Mouse (Mus musculus) urinary bladder, postnatal 4 days (tissue): ENCODE data around the gene Ccn6.
"Not testable (repeated sequence)": the region's sequence is repeated elsewhere in the genome, so short reads cannot be mapped to it uniquely, and the experiment has no call there.

Experiments
- DNase-seq, 2 experiments: peaks; one replicate each; pipeline ENCODE4 v3.0.0; 2021 to 2022; ENCODE audit warnings: low spot score in 2 of 2

Gene Ccn6

DNA sequence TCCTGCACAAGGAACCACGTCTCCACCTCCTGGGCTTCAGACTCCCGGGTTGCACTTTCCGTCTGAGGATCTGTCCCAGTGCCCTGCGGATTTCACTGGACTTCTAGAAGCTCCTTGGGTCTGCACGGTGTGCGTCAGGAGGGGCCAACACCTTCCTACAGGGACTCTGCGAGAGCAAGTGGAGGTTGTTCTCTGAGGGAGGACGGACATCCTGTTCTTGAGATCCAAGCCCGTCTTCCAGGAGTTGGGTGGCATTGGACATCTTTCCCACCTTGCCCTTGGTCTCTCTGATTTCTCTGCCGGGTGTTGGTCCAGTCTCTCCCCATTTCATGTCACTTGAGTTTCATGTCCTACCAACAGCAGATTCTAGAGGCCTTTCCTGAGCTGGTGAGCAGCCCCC is at the start of gene Ccn6:
Gene Ccn6 (minus strand): TSS at position 101 of the 400 bp plus-strand sequence.
- DNase-seq, result no peak

DNA sequence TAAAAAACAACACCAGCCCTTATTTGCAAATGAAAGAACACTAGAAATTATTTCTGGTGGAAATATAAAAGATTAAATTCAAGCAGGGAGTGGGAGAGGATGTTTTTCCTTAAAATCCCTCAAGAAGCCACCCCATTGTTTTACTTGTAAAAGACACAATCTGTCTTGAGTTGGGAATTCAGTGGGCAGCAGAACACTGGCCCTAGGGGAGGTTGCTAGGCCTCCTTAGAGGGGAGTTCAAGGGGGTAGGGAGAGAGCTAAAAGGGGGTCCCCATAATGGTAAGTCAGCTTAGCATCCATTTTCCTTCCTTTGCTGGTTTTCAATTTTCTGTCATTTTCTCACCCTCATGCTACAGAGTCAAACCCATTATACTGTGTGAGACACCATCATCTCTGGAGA is 46.4 kb upstream of the Ccn6 start:
- no peak for DNase-seq

DNA sequence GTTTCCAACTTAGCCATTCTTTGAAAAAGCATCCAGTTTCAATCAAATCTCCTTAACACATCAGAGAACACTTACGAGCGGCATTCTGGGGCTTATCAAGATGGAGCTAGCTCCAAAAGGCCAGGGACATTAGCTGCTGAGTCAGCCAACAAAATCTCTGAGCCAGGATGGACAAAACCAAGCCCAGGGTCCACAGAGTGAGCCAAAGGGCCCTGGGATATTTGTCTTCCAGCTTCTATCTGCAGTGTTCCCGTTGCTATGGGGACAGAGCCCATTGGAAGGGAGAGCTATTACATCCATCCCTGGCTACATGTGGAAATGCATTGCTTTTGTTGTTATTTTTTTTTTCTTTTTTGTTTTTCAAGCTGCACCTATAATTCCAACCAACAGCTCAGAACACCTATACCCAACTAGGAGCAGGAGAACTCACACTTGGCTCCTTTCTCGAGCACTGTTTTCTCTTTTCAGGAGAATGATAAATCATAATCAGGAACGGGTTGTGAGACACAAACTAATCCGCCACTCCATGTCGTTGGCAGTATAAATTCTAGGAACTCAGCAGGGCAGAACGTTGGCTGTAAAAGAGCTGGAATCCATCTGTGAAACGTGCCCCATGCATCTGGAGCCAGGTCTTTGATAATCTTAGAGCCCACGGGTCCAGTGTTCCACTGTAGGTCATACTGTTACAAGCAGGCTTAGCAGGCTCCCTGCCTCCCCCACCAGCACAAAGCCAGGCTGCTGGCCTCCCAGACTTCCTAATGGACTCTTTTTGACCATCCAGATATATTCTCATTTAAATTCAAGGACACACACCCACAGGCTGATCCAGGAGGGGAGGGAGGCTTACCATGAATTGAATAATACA is 45.8 kb upstream of the Ccn6 start:
- peak in 1 of 2 experiments; percentile 26 for DNase-seq

DNA sequence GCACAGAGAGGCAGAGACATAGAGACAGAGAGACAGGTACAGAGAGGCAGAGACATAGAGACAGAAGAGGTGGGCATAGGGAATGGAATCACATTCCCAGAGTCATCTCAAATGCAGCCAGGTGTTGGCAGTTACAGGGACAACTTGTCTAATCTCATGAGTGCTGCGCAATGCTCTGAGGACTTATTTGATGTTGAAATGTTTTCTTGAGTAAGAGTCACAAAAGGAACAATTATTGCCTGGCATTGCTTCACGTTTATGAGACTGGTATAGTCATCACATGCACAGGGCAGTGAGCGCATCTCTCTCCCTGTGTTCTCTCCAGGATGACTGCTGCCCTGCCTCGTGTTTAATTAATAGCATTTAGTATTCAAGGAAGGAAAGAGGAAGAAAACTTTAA is 45.1 kb upstream of the Ccn6 start:
- no peak for DNase-seq

DNA sequence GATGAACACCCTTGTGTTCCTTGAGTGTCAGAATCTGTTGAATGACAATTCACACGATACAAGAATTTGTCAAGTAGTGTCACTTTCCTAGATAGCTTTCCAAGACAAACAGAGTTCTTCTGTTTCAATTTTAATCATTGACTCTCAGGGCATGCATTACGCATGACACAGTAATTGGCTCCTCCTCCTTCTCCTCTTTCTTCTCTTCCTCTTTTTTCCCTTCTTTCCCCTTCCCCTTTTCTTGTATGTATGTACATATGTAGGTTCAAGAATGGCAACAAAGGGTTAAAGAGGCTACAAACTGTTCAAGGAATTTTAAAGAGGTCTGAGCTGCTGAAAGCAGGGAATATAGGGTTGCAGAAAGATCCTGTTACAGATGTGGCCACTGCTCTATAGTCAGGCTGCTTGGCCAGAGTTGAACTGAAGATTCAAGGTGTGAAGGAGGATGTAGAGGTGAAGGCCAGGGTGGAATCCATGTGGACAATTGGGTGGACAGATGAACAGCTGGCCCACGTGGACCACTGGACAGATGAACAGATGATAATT is 43.8 kb upstream of the Ccn6 start:
- DNase-seq, result no peak

DNA sequence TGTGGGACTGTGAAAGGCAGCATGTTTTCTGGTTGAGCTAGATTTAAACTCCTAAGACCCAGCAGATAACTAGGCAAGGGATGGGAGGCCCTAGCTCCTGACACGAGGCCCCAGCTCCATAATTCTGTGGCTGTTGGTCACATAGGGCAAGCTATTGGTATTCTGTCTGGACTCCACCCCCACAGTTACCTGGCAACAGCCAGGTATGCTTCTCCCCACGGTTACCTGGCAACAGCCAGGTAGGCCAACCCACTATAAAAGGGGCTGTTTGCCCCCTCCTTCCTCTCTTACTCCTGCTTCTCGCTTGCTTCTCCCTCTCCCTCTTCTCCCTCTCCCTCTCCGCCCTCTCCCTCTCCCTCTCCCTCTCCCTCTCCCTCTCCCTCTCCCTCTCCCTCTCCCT is 38.9 kb upstream of the Ccn6 start:
- DNase-seq, result no peak

DNA sequence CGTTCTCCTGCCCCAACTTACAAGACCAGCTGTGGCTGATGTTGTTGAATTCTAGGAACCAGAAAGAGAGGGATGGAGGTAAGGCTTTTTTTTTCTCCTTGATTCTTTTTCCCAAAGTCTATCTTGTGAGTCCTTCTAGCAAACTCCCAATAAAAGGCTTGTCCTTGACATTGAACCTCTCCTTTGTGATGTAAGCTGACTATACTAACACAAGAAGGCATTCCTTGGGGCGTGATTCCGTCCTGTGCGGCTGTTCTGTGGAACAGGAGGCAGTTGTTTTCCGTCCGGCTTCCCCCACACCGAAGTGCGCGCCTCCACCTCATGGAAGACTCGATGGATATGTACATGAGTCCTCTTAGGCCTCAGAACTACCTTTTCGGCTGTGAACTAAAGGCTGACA is 34.6 kb upstream of the Ccn6 start:
- not testable (repeated sequence) for DNase-seq

DNA sequence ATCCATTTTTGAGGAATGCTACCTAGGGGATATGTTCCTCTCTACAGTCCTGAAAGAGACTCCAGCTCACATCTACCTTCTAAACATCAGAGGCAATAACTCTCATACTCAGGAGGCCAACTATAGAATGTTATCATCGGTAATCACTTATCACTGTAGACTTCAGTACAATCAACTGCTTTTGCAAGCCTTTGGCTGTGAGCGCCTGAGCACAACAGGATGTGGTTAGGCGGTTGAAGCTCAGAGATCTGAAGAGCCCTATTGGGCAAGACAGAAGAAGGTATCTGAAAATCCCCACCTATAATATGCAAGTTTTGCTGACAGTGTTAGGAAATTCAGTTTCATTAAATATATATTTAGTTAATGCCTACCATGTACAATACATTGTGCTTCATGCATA is 29.1 kb upstream of the Ccn6 start:
- DNase-seq, result no peak

DNA sequence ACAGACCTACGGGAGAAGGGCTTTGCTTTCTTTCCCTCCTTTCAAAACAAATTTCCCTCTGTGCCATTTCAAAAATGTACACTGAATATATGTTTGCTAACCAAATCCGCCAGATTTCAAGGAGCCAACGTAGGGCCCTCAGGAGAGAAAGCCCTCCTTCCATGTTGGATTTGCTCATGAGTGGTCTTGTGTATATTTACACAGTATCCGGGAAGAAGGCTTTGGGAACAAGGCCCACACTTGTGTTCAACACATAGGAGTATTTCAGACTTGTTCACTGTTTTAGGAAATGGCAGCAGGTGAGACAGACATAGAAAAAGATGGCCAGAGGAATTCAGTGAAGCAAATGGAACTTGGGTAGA is 21.9 kb upstream of the Ccn6 start:
- DNase-seq, result no peak

DNA sequence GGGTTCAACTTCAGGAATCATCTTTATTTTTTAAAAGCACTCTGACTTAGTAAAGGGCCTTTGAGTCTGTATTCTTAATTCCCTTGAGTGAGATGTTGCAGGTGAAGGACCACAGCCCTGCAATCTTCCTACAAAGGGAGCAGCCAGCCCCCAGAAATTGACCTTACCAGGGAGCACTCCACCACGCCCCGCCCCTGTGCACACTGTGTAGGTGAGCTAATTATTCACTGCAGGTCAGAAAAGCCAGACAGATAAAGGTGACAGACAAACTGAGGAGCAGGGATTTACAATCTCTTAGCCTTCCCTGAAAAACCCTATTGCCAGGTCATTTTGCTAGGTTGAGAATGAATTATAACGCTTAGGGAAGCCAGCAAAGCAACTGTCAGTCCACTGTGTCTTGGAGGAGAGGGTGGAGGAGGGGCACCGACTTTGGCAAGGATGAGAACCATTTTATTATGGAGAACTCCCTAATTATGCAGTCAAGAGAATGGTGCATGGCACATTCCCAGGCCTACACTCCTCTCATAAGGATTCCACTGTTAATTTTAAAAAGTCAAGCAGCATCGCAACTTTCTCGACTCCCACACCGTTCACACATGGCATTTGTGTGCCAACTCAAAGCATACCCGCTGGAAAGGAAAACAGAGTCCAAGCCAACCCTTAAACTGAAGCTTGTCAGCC is 21.4 kb upstream of the Ccn6 start:
- no peak for DNase-seq

DNA sequence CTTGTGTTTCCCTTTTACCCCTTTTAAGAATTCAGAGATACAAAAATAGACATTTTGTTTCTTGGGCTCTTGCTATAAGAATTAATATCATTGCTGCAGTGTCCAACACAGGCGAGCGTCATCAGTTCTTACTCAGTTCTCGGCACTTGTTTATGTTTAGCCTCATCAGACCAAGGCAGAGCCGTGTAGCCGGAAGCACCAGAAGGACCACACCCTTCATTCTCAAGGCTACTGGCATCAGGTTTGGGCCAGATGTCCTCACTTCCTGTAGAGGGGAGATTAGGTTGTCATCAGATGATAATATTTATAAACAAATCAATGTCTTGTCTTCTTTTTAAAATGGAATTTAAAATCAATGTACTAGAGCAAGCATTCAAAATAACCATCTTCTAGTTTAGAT is 13.4 kb upstream of the Ccn6 start:
- no peak for DNase-seq

DNA sequence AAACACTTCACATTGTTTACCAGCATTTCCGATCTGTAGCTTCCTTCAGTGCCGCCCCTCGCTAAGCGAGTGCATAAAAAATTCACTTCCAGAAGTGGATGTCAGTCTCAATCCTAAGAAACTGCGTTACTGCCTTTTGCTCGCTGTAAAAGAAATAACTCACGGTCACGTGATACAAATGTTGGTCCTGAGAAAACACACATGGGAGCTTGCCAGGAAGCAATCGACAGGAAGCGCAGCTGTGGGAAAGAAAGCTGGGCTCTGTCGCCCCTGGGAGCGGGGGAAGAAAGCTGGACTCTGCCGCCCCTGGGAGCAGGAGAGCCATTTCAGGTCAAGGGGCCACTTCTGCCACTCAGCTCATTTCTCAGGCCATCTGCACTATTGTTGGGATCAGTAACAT is 9.5 kb upstream of the Ccn6 start:
- no peak for DNase-seq

DNA sequence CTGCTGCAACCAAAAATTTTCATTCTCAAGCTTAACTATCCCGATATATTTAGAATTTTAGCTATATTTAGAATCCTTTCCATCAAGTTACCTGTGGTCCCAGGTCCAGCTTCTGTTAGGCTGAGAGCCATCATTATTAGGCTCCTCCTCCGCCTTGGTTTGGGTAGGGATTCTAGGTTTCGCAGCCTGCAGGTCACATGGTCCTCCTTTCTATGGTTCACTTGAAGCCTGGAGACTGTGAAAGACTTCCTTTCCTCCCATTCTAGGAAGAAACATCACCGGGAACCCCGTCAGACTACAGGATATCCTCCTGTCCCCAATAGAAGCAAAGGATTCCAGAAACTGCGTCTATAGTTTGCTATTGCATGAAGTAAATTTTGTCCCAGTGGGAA is 8.9 kb upstream of the Ccn6 start:
- no peak for DNase-seq

DNA sequence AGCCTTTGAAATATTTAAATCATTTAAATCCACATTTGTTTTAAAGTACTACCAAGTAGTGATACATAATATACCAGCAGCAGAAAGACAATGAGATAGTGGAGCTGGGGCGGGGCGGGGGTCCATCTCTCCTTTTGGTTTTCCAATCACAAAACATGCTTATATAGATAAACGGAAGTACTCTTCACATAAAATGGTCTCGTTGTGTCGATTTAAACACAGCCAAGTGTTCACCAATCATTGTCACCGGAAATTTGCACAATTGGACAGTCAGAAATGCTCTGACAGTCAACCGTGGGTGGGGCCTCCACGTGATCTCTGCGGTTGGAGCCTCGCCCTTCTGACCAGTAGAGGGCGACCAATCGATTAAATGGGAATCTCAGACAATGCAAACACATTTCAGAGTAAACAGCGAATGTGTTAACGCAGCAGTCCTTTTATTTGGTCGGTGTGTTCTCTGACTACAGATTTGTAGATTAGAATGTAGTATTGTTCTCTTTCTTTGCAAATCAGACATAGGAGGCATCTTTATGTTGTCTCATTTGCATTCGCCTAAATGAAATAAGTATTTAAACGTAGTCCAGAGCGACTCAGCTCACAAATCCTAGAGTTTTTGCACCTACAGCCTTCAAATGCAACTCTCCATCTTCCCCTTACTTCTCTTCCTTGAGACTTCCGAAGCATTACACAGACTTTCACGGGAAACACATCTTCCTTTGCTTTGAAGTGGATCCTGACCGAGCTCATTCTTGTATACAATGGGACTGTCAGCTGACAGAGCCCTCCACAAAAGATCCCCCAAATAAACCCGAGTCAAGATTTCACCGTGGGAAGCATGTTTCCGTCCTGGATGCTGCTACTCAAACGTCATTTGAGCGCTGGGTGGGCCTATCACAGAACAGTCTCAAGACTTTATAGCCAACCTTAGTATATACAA is 8.3 kb upstream of the Ccn6 start:
- peak; percentile 78 to 82 for DNase-seq

DNA sequence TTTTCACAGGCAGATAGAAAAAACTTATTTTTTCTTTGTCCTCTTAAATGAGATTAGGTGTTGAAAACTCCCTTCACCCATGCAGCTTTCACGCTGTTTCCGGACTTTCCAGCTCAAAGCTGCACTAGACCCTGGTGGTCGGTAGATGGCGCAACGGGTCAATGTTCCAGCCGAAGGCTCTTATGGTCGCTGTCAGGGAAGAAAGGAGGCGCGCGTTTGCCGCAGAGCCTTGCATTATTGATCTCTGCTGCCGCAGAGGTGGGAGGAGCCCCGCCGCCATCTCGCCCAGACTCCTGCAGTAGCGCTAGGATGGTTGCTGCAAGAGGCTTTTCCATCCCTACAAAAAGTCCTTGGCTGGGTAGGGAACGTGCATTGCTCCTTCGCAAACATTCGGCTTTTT is 7.5 kb upstream of the Ccn6 start:
- DNase-seq, result peak; percentile 82 to 93

DNA sequence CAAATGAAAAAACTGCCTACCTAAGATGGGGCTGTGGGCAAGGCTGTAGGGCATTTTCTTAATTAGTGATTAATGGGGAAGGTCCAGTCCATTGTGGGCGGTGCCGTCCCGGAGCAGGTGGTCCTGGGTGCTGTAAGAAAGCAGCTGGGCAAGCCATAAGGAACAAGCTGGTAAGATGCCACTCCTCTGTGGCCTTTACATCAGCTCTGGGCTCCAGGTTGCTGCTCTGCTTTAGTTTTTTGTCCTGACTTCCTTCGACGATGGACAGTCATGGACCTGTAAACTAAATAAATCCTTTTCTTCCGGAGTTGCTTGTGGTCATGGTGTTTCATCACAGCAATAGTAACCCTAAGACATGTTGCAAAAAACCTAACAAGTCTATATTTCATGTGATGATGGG is 7.1 kb upstream of the Ccn6 start:
- DNase-seq, result no peak

DNA sequence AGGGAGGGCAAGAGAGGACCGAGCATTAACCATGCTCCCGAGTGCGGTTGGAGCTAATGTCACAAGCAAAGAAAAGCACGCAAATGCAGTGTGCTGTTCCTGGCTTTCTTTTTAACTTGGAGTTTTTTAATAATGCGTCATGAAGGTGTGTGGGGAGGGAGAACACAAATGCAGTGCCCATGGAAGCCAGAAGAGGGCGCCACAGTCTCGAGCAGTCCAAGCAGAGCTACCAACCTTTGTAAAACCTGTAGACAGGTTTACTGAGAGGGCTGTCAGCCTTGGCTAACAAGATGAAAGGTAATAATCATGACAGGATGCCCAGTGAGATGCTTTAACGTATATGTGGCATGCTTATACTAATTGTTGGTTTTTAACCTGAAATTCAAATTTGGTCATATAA is 6.6 kb upstream of the Ccn6 start:
- peak; percentile 50 to 71 for DNase-seq

DNA sequence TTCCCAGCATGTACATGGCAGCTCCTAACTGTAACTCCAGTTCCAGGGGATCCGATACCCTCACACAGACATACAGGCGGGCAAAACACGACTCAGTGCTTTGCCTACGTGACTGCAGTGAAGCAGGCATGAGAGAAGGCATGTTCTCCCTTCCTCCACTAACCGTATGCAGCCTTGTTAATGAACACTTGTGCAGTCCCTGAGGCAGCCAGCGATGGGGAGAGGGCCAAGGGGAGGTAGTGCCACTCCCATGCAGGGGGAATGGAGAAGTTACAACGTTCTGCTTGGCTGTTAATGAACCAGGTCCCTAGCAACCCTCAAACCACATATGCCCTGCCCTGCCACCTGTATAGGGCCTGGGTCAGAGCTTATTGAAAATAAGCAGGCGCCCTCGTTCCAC is 6.0 kb upstream of the Ccn6 start:
- no peak for DNase-seq

DNA sequence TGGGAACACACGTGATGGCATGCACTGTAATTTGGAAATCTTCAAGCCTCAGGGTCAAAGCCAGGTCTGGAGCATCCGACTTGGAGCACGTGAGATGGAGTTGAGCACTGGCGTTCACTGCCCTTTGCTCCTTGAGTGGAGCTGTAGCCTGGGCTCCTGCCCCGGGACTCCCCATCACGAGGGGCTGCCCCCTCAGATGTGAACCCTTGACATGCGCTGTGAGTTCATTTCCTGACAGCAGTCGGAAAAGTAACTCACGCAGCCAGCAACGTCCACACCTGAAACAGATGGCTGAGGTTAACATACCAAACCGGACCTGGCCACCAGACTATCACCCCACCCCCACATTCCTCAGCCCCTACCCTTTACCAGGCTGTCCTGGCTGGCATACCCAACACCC is 4.0 kb upstream of the Ccn6 start:
- no peak for DNase-seq

DNA sequence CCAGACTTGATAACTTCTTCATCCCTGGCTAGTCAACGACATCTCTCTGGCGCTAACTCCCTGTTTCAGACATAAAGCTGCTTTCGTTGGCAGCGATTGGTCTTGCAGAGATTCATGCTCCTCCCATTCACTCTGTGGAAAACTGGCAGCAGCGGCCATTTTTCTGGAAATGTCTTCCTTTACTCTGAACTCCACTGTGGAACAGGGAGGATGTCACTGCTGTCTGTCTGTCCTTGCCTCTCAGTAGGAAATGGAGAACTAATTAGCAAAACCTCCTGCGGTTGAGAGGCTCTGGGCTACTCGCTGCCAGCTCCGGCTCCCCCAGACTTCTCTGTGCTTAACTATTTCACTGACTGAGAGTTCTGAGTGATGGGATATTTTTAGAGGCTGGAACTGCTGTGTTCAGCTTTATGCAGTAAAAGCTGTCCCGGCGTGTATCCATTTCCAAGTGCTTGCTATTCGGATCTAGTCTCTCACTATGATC is 2.1 kb upstream of the Ccn6 start:
- DNase-seq, result peak in 1 of 2 experiments; percentile 41

DNA sequence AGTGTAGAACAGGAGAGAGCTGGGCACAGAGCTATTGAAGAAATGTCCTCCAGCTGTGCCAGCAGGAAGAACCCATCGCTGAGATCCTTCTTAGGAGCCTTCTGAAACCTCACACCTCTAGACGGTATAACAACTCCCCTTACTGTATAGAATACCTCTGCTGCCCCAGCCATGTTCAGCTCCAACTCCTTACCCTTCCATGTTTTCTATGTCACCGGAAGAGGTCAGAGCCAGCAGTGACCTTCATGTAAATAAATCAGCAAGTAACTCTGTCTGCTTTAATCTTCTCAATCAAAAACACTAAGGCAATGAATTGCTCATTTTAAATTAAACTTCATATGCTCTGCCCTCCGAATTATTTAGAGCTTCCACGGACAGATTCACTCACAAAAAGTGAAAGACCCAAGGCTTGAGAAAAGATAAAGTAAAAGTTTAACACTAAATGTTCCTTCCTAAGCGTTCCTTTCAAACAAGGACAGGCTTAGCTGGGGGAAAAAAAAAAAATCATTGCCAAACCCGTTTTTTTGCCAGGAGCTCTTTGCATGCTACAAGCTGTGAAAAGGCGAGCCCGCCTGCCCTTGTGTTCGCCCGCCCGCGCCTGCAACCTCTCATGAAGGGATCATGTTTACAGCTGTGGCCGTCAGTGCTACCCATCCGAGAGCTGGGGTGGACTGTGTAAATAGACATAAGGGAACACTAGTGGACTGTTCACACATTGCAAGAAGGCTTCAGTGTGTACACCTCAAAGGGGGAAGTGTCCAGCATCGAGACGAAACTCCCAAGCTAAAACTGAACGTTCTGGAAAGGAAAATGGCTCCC is 719 bp downstream of the Ccn6 start:
- DNase-seq, result no peak
